In genomic region chr5:66535566-66536236, GRCm38 (mm10) we compare ENCODE assay signal across 11 mouse cellular contexts.
A peak's percentile ranks its signal among the peaks of the same experiment; 100 is the strongest.
DNase-seq lines count a peak whose midpoint lies in the region; ATAC-seq lines count a peak whose summit lies in the region.
"Had no signal": no experiment of that assay in that cellular context is flagged by ENCODE, and none has a peak within 500 bp of the region (broad histone marks: within the 10 kb centered on the region; RNA-seq: fewer than 3 reads in every experiment).

No protein-coding gene starts in this region.

- H3K27me3 ChIP-seq in midbrain, embryonic 11.5 days (ENCODE audit: control insufficient read depth, insufficient read depth, low read length): no peaks in the 10 kb centered on the region
- H3K27me3 ChIP-seq in midbrain, embryonic 14.5 days (ENCODE audit: control insufficient read depth, insufficient read depth, low read length): no peaks in the 10 kb centered on the region
- H3K27me3 ChIP-seq in liver, embryonic 12.5 days (replicated peaks): peaks cover 7% of the 10 kb centered on the region; the same call in 1 of the 2 replicates

- H3K9me3 ChIP-seq in midbrain, embryonic 11.5 days (ENCODE audit: control insufficient read depth, low read length): no peaks in the 10 kb centered on the region
- H3K9me3 ChIP-seq in midbrain, embryonic 14.5 days (ENCODE audit: control insufficient read depth, low read length): no peaks in the 10 kb centered on the region
- H3K9me3 ChIP-seq in liver, embryonic 12.5 days (replicated peaks): no peaks in the 10 kb centered on the region
- H3K9me3 ChIP-seq: megakaryocyte, embryonic 14.5 days had no signal

- H3K9ac ChIP-seq in midbrain, embryonic 11.5 days (ENCODE audit: low read length): no peak overlapping the region
- no peak overlapping the region for H3K9ac ChIP-seq in midbrain, embryonic 14.5 days (replicated peaks; ENCODE audit: low read length)
- no peak overlapping the region for H3K9ac ChIP-seq in liver, embryonic 12.5 days

- no peak overlapping the region for H3K4me3 ChIP-seq in midbrain, embryonic 11.5 days (ENCODE audit: low read depth, low read length)
- H3K4me3 ChIP-seq in midbrain, embryonic 14.5 days (replicated peaks; ENCODE audit: low read depth, low read length): no peak overlapping the region
- H3K4me3 ChIP-seq in liver, embryonic 12.5 days: no peak overlapping the region
- H3K4me3 ChIP-seq: megakaryocyte, embryonic 14.5 days had no signal

- intact Hi-C loops in left cerebral cortex, postnatal 4 days (cut with DNase I): no loop called here

- peaks cover 13% of the 10 kb centered on the region for H3K4me1 ChIP-seq in midbrain, embryonic 11.5 days (ENCODE audit: control insufficient read depth, insufficient read depth, low read length)
- peaks cover 20% of the 10 kb centered on the region for H3K4me1 ChIP-seq in midbrain, embryonic 14.5 days (ENCODE audit: control insufficient read depth, insufficient read depth, low read length)
- H3K4me1 ChIP-seq in liver, embryonic 12.5 days: peaks cover 13% of the 10 kb centered on the region; the same call in 1 of the 2 replicates
- H3K4me1 ChIP-seq: megakaryocyte, embryonic 14.5 days had no signal

- no peak for DNase-seq in frontal cortex, postnatal 10 days (ENCODE audit: low spot score in 2 of 2)
- peak; percentile 87 for DNase-seq in midbrain, embryonic 11.5 days (ENCODE audit: low spot score, missing footprints)
- no peak for DNase-seq in midbrain, embryonic 14.5 days
- DNase-seq in urinary bladder, postnatal 14 days (ENCODE audit: low spot score): peak; percentile 58
- DNase-seq in left cerebral cortex, adult 8-10 months (ENCODE audit: low spot score in 2 of 2): no peak
- DNase-seq in left cerebral cortex, postnatal 4 days: no peak
- DNase-seq: adrenal gland, postnatal 10 days; cerebellum, adult 2 months had no signal

- H3K4me2 ChIP-seq in midbrain, embryonic 11.5 days: no peak overlapping the region
- no peak overlapping the region for H3K4me2 ChIP-seq in midbrain, embryonic 14.5 days (ENCODE audit: low read length)
- no peak overlapping the region for H3K4me2 ChIP-seq in liver, embryonic 12.5 days

- peak; percentile 25; the same call in 1 of the 2 replicates for ATAC-seq in frontal cortex, adult (ENCODE audit: low TSS enrichment)
- ATAC-seq in midbrain, embryonic 11.5 days (ENCODE audit: low FRiP score): peak; percentile 59
- ATAC-seq in midbrain, embryonic 14.5 days (ENCODE audit: low FRiP score, low TSS enrichment): no peak
- ATAC-seq in liver, embryonic 12.5 days: peak; percentile 42

- WGBS in midbrain, embryonic 11.5 days: 42% methylated on average over 9 of the region's 9 CpGs
- 45% methylated on average over 9 of the region's 9 CpGs for WGBS in midbrain, embryonic 14.5 days
- 58% methylated on average over 9 of the region's 9 CpGs for WGBS in liver, embryonic 12.5 days (ENCODE audit: insufficient replicate concordance)

- H3K36me3 ChIP-seq in midbrain, embryonic 11.5 days (ENCODE audit: control insufficient read depth, insufficient read depth, low read length): no peaks in the 10 kb centered on the region
- no peaks in the 10 kb centered on the region for H3K36me3 ChIP-seq in midbrain, embryonic 14.5 days (ENCODE audit: control insufficient read depth, insufficient read depth, low read length)
- no peaks in the 10 kb centered on the region for H3K36me3 ChIP-seq in liver, embryonic 12.5 days

- H3K27ac ChIP-seq in midbrain, embryonic 11.5 days (ENCODE audit: low read depth, low read length): peak overlapping the region; percentile 49; the same call in 1 of the 2 replicates
- H3K27ac ChIP-seq in midbrain, embryonic 14.5 days (replicated peaks; ENCODE audit: low read depth, low read length): no peak overlapping the region
- H3K27ac ChIP-seq in liver, embryonic 12.5 days: no peak overlapping the region

Comparison
In these comparisons a context has a peak if more than half of its experiments do, and no peak if none do; other contexts are left out.
1. DNase-seq: peak in midbrain, embryonic 11.5 days (single experiment) and urinary bladder, postnatal 14 days (single experiment); none in frontal cortex, postnatal 10 days (0 of 2), midbrain, embryonic 14.5 days (single experiment), left cerebral cortex, adult 8-10 months (0 of 2) and left cerebral cortex, postnatal 4 days (single experiment).